Mouse (Mus musculus): ENCODE results near the gene Grcc10. TPM values are rescaled to one million over a fixed set of nuclear protein-coding genes. Genes with fewer than 3 reads are reported as not detected.

The Grcc10 gene
- 572 and 623 TPM in 2 replicates for polyA plus RNA-seq (2015; fragmentation: Nextera tagmentation; extraction: Ambion mirVana)

- H3K9me3 ChIP-seq (replicated peaks) = no peaks in the 10 kb centered on the region
- H3K4me3 ChIP-seq (replicated peaks) = peak within 1 kb of the TSS; percentile 65
- H3K27ac ChIP-seq (replicated peaks) = peak within 1 kb of the TSS; percentile 99
- H3K4me1 ChIP-seq = peaks cover 49% of the 10 kb centered on the region
- H3K9ac ChIP-seq (replicated peaks) = peak within 1 kb of the TSS; percentile 95
- under 1% methylated on average over 41 of the region's 41 CpGs for WGBS
- H3K27me3 ChIP-seq (replicated peaks) = no peaks in the 10 kb centered on the region
- peak within 1 kb of the TSS; percentile 84 for H3K4me2 ChIP-seq
- peaks cover 28% of the 10 kb centered on the region for H3K36me3 ChIP-seq
- ATAC-seq (ENCODE audit: low FRiP score) = peak; percentile 84
Measured at GRCm38 (mm10) chr6:124740888-124741761, at the start of gene Grcc10. Gene Grcc10, minus strand, starts transcription at chr6:124741374.

GRCm38 (mm10) chr6:124790121-124790520 lies 48.9 kb upstream of the Grcc10 start:
- H3K27ac ChIP-seq (replicated peaks) = no peak overlapping the region
- H3K4me3 ChIP-seq (replicated peaks) = no peak overlapping the region
- 80% methylated on average over 4 of the region's 4 CpGs for WGBS
- no peak overlapping the region for H3K9ac ChIP-seq (replicated peaks)
- no peaks in the 10 kb centered on the region for H3K4me1 ChIP-seq
- H3K4me2 ChIP-seq = no peak overlapping the region
- H3K9me3 ChIP-seq (replicated peaks) = no peaks in the 10 kb centered on the region
- no peak for ATAC-seq (ENCODE audit: low FRiP score)
- no peaks in the 10 kb centered on the region for H3K36me3 ChIP-seq
- H3K27me3 ChIP-seq (replicated peaks) = no peaks in the 10 kb centered on the region

- no peaks in the 10 kb centered on the region for H3K36me3 ChIP-seq
- 89% methylated on average over 4 of the region's 4 CpGs for WGBS
- no peak for ATAC-seq (ENCODE audit: low FRiP score)
- H3K4me2 ChIP-seq = no peak overlapping the region
- H3K27ac ChIP-seq (replicated peaks) = no peak overlapping the region
- no peak overlapping the region for H3K4me3 ChIP-seq (replicated peaks)
- H3K9me3 ChIP-seq (replicated peaks) = no peaks in the 10 kb centered on the region
- no peaks in the 10 kb centered on the region for H3K27me3 ChIP-seq (replicated peaks)
- no peak overlapping the region for H3K9ac ChIP-seq (replicated peaks)
- H3K4me1 ChIP-seq = no peaks in the 10 kb centered on the region
Measured at GRCm38 (mm10) chr6:124789519-124789918, 48.3 kb upstream of the Grcc10 start.

- no peaks in the 10 kb centered on the region for H3K36me3 ChIP-seq
- no peak overlapping the region for H3K4me3 ChIP-seq (replicated peaks)
- peaks cover 1% of the 10 kb centered on the region; the same call in 1 of the 2 replicates for H3K4me1 ChIP-seq
- no peak overlapping the region for H3K9ac ChIP-seq (replicated peaks)
- WGBS = 82% methylated on average over 10 of the region's 10 CpGs
- H3K9me3 ChIP-seq (replicated peaks) = no peaks in the 10 kb centered on the region
- ATAC-seq (ENCODE audit: low FRiP score) = no peak
- no peak overlapping the region for H3K27ac ChIP-seq (replicated peaks)
- no peak overlapping the region for H3K4me2 ChIP-seq
- no peaks in the 10 kb centered on the region for H3K27me3 ChIP-seq (replicated peaks)
Measured at GRCm38 (mm10) chr6:124787722-124788121, 46.5 kb upstream of the Grcc10 start.

- Histone ChIP-seq H3K27ac (replicated peaks) (no peak overlapping the region), H3K9me3 (replicated peaks) (no peaks in the 10 kb centered on the region), H3K4me2 (no peak overlapping the region), H3K4me3 (replicated peaks) (no peak overlapping the region), H3K4me1 (peaks cover 6% of the 10 kb centered on the region; the same call in 1 of the 2 replicates), H3K27me3 (replicated peaks) (no peaks in the 10 kb centered on the region), H3K36me3 (no peaks in the 10 kb centered on the region), H3K9ac (replicated peaks) (no peak overlapping the region)
- ATAC-seq (ENCODE audit: low FRiP score) = no peak
- 47% methylated on average over 8 of the region's 8 CpGs for WGBS
Measured at GRCm38 (mm10) chr6:124786756-124787420, 45.7 kb upstream of the Grcc10 start.

GRCm38 (mm10) chr6:124782436-124782835 lies 41.3 kb upstream of the Grcc10 start:
- H3K4me3 ChIP-seq (replicated peaks) = no peak overlapping the region
- H3K4me2 ChIP-seq = peak overlapping the region; percentile 13; the same call in 1 of the 2 replicates
- 0 out of 2 replicates have a peak, but pooled peaks cover 4% of the 10 kb centered on the region for H3K27me3 ChIP-seq (replicated peaks)
- no peaks in the 10 kb centered on the region for H3K36me3 ChIP-seq
- WGBS = 29% methylated on average over 6 of the region's 6 CpGs
- ATAC-seq (ENCODE audit: low FRiP score) = no peak
- H3K4me1 ChIP-seq = peaks cover 22% of the 10 kb centered on the region
- H3K27ac ChIP-seq (replicated peaks) = no peak overlapping the region
- H3K9ac ChIP-seq (replicated peaks) = no peak overlapping the region; the same call in 1 of the 2 replicates
- H3K9me3 ChIP-seq (replicated peaks) = no peaks in the 10 kb centered on the region

GRCm38 (mm10) chr6:124780917-124781316 lies 39.7 kb upstream of the Grcc10 start:
- Histone ChIP-seq H3K9ac (replicated peaks) (no peak overlapping the region), H3K27me3 (replicated peaks) (0 out of 2 replicates have a peak, but pooled peaks cover 4% of the 10 kb centered on the region), H3K9me3 (replicated peaks) (no peaks in the 10 kb centered on the region), H3K4me2 (no peak overlapping the region), H3K4me3 (replicated peaks) (no peak overlapping the region), H3K36me3 (no peaks in the 10 kb centered on the region), H3K4me1 (peaks cover 22% of the 10 kb centered on the region), H3K27ac (replicated peaks) (no peak overlapping the region)
- WGBS = 85% methylated on average over 7 of the region's 7 CpGs
- ATAC-seq (ENCODE audit: low FRiP score) = no peak

- Histone ChIP-seq H3K4me2 (peak overlapping the region; percentile 71), H3K27me3 (replicated peaks) (0 out of 2 replicates have a peak, but pooled peaks cover 4% of the 10 kb centered on the region), H3K4me3 (replicated peaks) (peak overlapping the region; percentile 39), H3K4me1 (peaks cover 22% of the 10 kb centered on the region), H3K9me3 (replicated peaks) (no peaks in the 10 kb centered on the region), H3K9ac (replicated peaks) (peak overlapping the region; percentile 32; the same call in 1 of the 2 replicates), H3K27ac (replicated peaks) (no peak overlapping the region; the same call in 1 of the 2 replicates), H3K36me3 (no peaks in the 10 kb centered on the region)
- ATAC-seq (ENCODE audit: low FRiP score) = 0 out of 2 replicates have a peak, but pooled peaks have one; percentile 29
- WGBS = 5% methylated on average over 10 of the region's 10 CpGs
Measured at GRCm38 (mm10) chr6:124779984-124780416, 38.8 kb upstream of the Grcc10 start.

GRCm38 (mm10) chr6:124779222-124779983 lies 38.2 kb upstream of the Grcc10 start, which contains the start of gene Lrrc23:
Gene Lrrc23, minus strand, starts transcription at chr6:124779727.
- Histone ChIP-seq H3K9me3 (replicated peaks) (no peaks in the 10 kb centered on the region), H3K27me3 (replicated peaks) (0 out of 2 replicates have a peak, but pooled peaks cover 4% of the 10 kb centered on the region), H3K4me1 (peaks cover 22% of the 10 kb centered on the region), H3K27ac (replicated peaks) (no peak within 1 kb of the TSS; the same call in 1 of the 2 replicates), H3K4me3 (replicated peaks) (peak within 1 kb of the TSS; percentile 39), H3K36me3 (no peaks in the 10 kb centered on the region), H3K4me2 (peak within 1 kb of the TSS; percentile 71), H3K9ac (replicated peaks) (peak within 1 kb of the TSS; percentile 32; the same call in 1 of the 2 replicates)
- peak; percentile 62; the same call in 1 of the 2 replicates for ATAC-seq (ENCODE audit: low FRiP score)
- 3% methylated on average over 23 of the region's 23 CpGs for WGBS

- H3K27ac ChIP-seq (replicated peaks) = no peak overlapping the region
- no peaks in the 10 kb centered on the region; the same call in none of the 2 replicates for H3K27me3 ChIP-seq (replicated peaks)
- H3K4me1 ChIP-seq = peaks cover 32% of the 10 kb centered on the region
- ATAC-seq (ENCODE audit: low FRiP score) = no peak
- H3K4me3 ChIP-seq (replicated peaks) = no peak overlapping the region
- peaks cover 3% of the 10 kb centered on the region; the same call in 1 of the 2 replicates for H3K36me3 ChIP-seq
- no peak overlapping the region for H3K4me2 ChIP-seq
- 90% methylated on average over 15 of the region's 15 CpGs for WGBS
- H3K9me3 ChIP-seq (replicated peaks) = no peaks in the 10 kb centered on the region
- H3K9ac ChIP-seq (replicated peaks) = no peak overlapping the region
Measured at GRCm38 (mm10) chr6:124770511-124770910, 29.3 kb upstream of the Grcc10 start.

GRCm38 (mm10) chr6:124770013-124770412 lies 28.8 kb upstream of the Grcc10 start:
- Histone ChIP-seq H3K4me3 (replicated peaks) (peak overlapping the region; percentile 63), H3K9ac (replicated peaks) (peak overlapping the region; percentile 77), H3K27ac (replicated peaks) (peak overlapping the region; percentile 84), H3K4me2 (peak overlapping the region; percentile 80), H3K27me3 (replicated peaks) (no peaks in the 10 kb centered on the region; the same call in none of the 2 replicates), H3K36me3 (peaks cover 3% of the 10 kb centered on the region; the same call in 1 of the 2 replicates), H3K9me3 (replicated peaks) (no peaks in the 10 kb centered on the region), H3K4me1 (peaks cover 32% of the 10 kb centered on the region)
- 60% methylated on average over 7 of the region's 7 CpGs for WGBS
- ATAC-seq (ENCODE audit: low FRiP score) = no peak

Measured in neural tube, embryonic 15.5 days (tissue).